Mouse (Mus musculus) midbrain, embryonic 12.5 days (tissue): ENCODE measurements around the gene Tmem242. TPM values are rescaled to one million over a fixed set of nuclear protein-coding genes. Genes with fewer than 3 reads are reported as not detected.

Experiments
- ATAC-seq: fragments of 200-750 bp; cut with Nextera tagmentation; 2 replicates; pipeline ENCODE4 v1.8.0; 2017; ENCODE audit warnings: low read depth, moderate TSS enrichment, moderate library complexity; ENCODE audit not compliant: low FRiP score
- H3K27ac ChIP-seq: fragments of 300-500 bp; sonication (generic); replicated peaks from 2 replicates; pipeline ENCODE4 v1.5.1; 2016; ENCODE audit warnings: mild to moderate bottlenecking
- H3K27me3 ChIP-seq: fragments of 300-500 bp; sonication (generic); 2 replicates; pipeline ENCODE4 v1.6.1; 2016; ENCODE audit warnings: mild to moderate bottlenecking
- H3K36me3 ChIP-seq: fragments of 300-500 bp; sonication (generic); 2 replicates; pipeline ENCODE4 v1.6.1; 2016
- H3K4me1 ChIP-seq: fragments of 300-500 bp; sonication (generic); 2 replicates; pipeline ENCODE4 v1.6.1; 2016
- H3K4me2 ChIP-seq: fragments of 300-500 bp; sonication (generic); replicated peaks from 2 replicates; pipeline ENCODE4 v1.6.1; 2016; ENCODE audit warnings: mild to moderate bottlenecking, moderate library complexity
- H3K4me3 ChIP-seq: fragments of 300-500 bp; sonication (generic); 2 replicates; pipeline ENCODE4 v1.5.1; 2016; ENCODE audit warnings: mild to moderate bottlenecking
- H3K9ac ChIP-seq: fragments of 300-500 bp; sonication (generic); replicated peaks from 2 replicates; pipeline ENCODE4 v1.6.1; 2016; ENCODE audit warnings: mild to moderate bottlenecking, moderate library complexity
- H3K9me3 ChIP-seq: fragments of 300-500 bp; sonication (generic); 2 replicates; pipeline ENCODE4 v1.6.1; 2016; ENCODE audit warnings: mild to moderate bottlenecking
- WGBS: fragments of 180-500 bp; shearing (Covaris S2); methylation state at CpG from one replicate; pipeline ENCODE4 v1.1.7; 2016; 5-methylcytosine and 5-hydroxymethylcytosine counted together
- microRNA-seq: library from miRNA; unstranded; fragments of <30 nt; microRNA quantifications from one replicate; pipeline ENCODE4, GENCODE M21; 2017
- polyA plus RNA-seq: library from polyadenylated mRNA; unstranded; fragments of >200 nt; fragmentation: Nextera tagmentation; extraction: Ambion mirVana; gene quantifications from 2 replicates; pipeline ENCODE4 v1.2.1, GENCODE M21; 2016

Gene Tmem242
- polyA plus RNA-seq, 1 experiment from 2014 or later, result 122 TPM

GRCm38 (mm10) chr17:5371032-5371431, 69.0 kb downstream of the Tmem242 start:
- no peak overlapping the region for H3K4me3 ChIP-seq
- H3K4me1 ChIP-seq, result 0 out of 2 replicates have a peak, but pooled peaks cover 1% of the 10 kb centered on the region
- H3K9ac ChIP-seq, result no peak overlapping the region
- H3K9me3 ChIP-seq, result no peaks in the 10 kb centered on the region
- H3K27me3 ChIP-seq, result no peaks in the 10 kb centered on the region
- no peak overlapping the region for H3K4me2 ChIP-seq
- ATAC-seq, result no peak
- 77% methylated on average over 4 of the region's 4 CpGs for WGBS
- no peaks in the 10 kb centered on the region for H3K36me3 ChIP-seq
- H3K27ac ChIP-seq, result no peak overlapping the region

- no peak for ATAC-seq
- no peak overlapping the region for H3K27ac ChIP-seq
- no peaks in the 10 kb centered on the region for H3K27me3 ChIP-seq
- 91% methylated on average over 8 of the region's 8 CpGs for WGBS
- H3K36me3 ChIP-seq, result no peaks in the 10 kb centered on the region
- no peaks in the 10 kb centered on the region for H3K9me3 ChIP-seq
- peaks cover 12% of the 10 kb centered on the region; the same call in 1 of the 2 replicates for H3K4me1 ChIP-seq
- H3K4me2 ChIP-seq, result no peak overlapping the region
- H3K4me3 ChIP-seq, result no peak overlapping the region
- no peak overlapping the region for H3K9ac ChIP-seq
Measured at GRCm38 (mm10) chr17:5365992-5366398, 74.1 kb downstream of the Tmem242 start.

Small RNA genes within 50 kb of the gene (microRNA-seq; reads per million reads assigned to microRNA genes)
- gene Gm22475, result not detected

Other genes with a start within 250 kb of the Tmem242 start
- 0.17 TPM in 1 of 2 replicates, not detected in the other for gene Ldhal6b, start 21.5 kb downstream of the Tmem242 start, polyA plus RNA-seq
- 4.1 and 4.3 TPM in 2 replicates for gene Zdhhc14, start 52.3 kb upstream of the Tmem242 start, polyA plus RNA-seq